ENCODE assay signal across 9 mouse cellular contexts in genomic region chr9:44364480-44364879, GRCm38 (mm10). TPM values are rescaled to one million over a fixed set of nuclear protein-coding genes. Genes with fewer than 3 reads are reported as not detected.
A peak's percentile ranks its signal among the peaks of the same experiment; 100 is the strongest.
DNase-seq lines count a peak whose midpoint lies in the region; ATAC-seq and TF ChIP-seq lines count a peak whose summit lies in the region.
"Had no signal": no experiment of that assay in that cellular context is flagged by ENCODE, and none has a peak within 500 bp of the region (broad histone marks: within the 10 kb centered on the region; RNA-seq: fewer than 3 reads in every experiment).

No protein-coding gene starts in this region.

- no peak for TF ChIP-seq POLR2A in kidney, adult 2 months (IDR thresholded peaks at IDR 0.05; ENCODE audit: low read depth, low read length)

- H3K27ac ChIP-seq in kidney, adult 2 months (ENCODE audit: insufficient read depth, low read depth, low read length), result no peak overlapping the region
- no peak overlapping the region for H3K27ac ChIP-seq in kidney, embryonic 16.5 days (ENCODE audit: low read length)
- H3K27ac ChIP-seq in liver, postnatal 0 days (ENCODE audit: low read depth), result no peak overlapping the region
- H3K27ac ChIP-seq in heart, embryonic 11.5 days (ENCODE audit: low read depth, low read length), result no peak overlapping the region
- H3K27ac ChIP-seq in hindbrain, embryonic 14.5 days, result no peak overlapping the region
- H3K27ac ChIP-seq: lung, embryonic 15.5 days had no signal

- no peak overlapping the region for H3K4me3 ChIP-seq in kidney, adult 2 months (ENCODE audit: insufficient read depth, low read depth, low read length)
- no peak overlapping the region for H3K4me3 ChIP-seq in kidney, embryonic 16.5 days (ENCODE audit: low read length)
- no peak overlapping the region for H3K4me3 ChIP-seq in liver, postnatal 0 days (ENCODE audit: low read depth, low read length)
- H3K4me3 ChIP-seq in heart, embryonic 11.5 days (ENCODE audit: low read depth, low read length), result no peak overlapping the region
- no peak overlapping the region for H3K4me3 ChIP-seq in hindbrain, embryonic 14.5 days (replicated peaks; ENCODE audit: low read length)
- H3K4me3 ChIP-seq: lung, embryonic 15.5 days had no signal

- no peak for ATAC-seq in kidney, embryonic 16.5 days (ENCODE audit: low FRiP score, low TSS enrichment)
- no peak for ATAC-seq in Patski
- ATAC-seq in liver, postnatal 0 days, result no peak
- ATAC-seq in heart, embryonic 11.5 days (replicated peaks; ENCODE audit: insufficient number of reproducible peaks, low FRiP score, low TSS enrichment), result no peak
- ATAC-seq in hindbrain, embryonic 14.5 days (ENCODE audit: low FRiP score), result no peak

- 63% methylated on average over 3 of the region's 3 CpGs for WGBS in kidney, adult 2 months
- WGBS in kidney, embryonic 16.5 days, result 61% methylated on average over 3 of the region's 3 CpGs
- WGBS in liver, postnatal 0 days (ENCODE audit: insufficient replicate concordance), result 67% methylated on average over 3 of the region's 3 CpGs
- 69% methylated on average over 3 of the region's 3 CpGs for WGBS in heart, embryonic 11.5 days (ENCODE audit: insufficient replicate concordance)
- 60% methylated on average over 3 of the region's 3 CpGs for WGBS in hindbrain, embryonic 14.5 days

- TF ChIP-seq EP300 in liver, postnatal 0 days (IDR thresholded peaks at IDR 0.05; ENCODE audit: low read depth), result no peak

- no peak overlapping the region for H3K9ac ChIP-seq in kidney, embryonic 16.5 days (replicated peaks; ENCODE audit: low read length)
- no peak overlapping the region for H3K9ac ChIP-seq in liver, postnatal 0 days (replicated peaks)
- H3K9ac ChIP-seq in heart, embryonic 11.5 days (ENCODE audit: low read depth, low read length), result no peak overlapping the region
- no peak overlapping the region for H3K9ac ChIP-seq in hindbrain, embryonic 14.5 days
- H3K9ac ChIP-seq: lung, embryonic 15.5 days had no signal

- CTCF ChIA-PET in Patski (lab: Charles Lee), result interaction anchor here (1.0 to 1.5 kb wide), 6 partner anchors 9 to 24 kb away, joined by 3 to 9 read pairs (median 3); partner anchors contain the start of gene Hyou1

- DNase-seq in kidney, adult 2 months, result peak; percentile 51
- peak; percentile 34 for DNase-seq in CD4-positive helper T cell, adult 2 months (ENCODE audit: low read depth, low spot score)
- DNase-seq in Patski (ENCODE audit: low read depth, low spot score), result no peak
- DNase-seq in liver, postnatal 0 days, result peak; percentile 40
- no peak for DNase-seq in urinary bladder, postnatal 4 days (ENCODE audit: low spot score in 2 of 2)
- no peak for DNase-seq in hindbrain, embryonic 14.5 days (ENCODE audit: low spot score)

- H3K27me3 ChIP-seq in kidney, adult 2 months (replicated peaks; ENCODE audit: control insufficient read depth, insufficient read depth, low read length), result no peaks in the 10 kb centered on the region
- no peaks in the 10 kb centered on the region for H3K27me3 ChIP-seq in kidney, embryonic 16.5 days (ENCODE audit: insufficient read depth, low read length)
- H3K27me3 ChIP-seq in Patski, result no peaks in the 10 kb centered on the region
- H3K27me3 ChIP-seq in liver, postnatal 0 days (ENCODE audit: insufficient read depth, low read length), result no peaks in the 10 kb centered on the region
- H3K27me3 ChIP-seq in heart, embryonic 11.5 days (ENCODE audit: control insufficient read depth, insufficient read depth, low read length), result no peaks in the 10 kb centered on the region
- no peaks in the 10 kb centered on the region for H3K27me3 ChIP-seq in hindbrain, embryonic 14.5 days (ENCODE audit: control insufficient read depth, insufficient read depth, low read length)
- H3K27me3 ChIP-seq: lung, embryonic 15.5 days had no signal

- H3K4me1 ChIP-seq in kidney, adult 2 months (ENCODE audit: control insufficient read depth, insufficient read depth, low read length), result peaks cover 2% of the 10 kb centered on the region; the same call in 1 of the 2 replicates
- peaks cover 6% of the 10 kb centered on the region; the same call in 1 of the 2 replicates for H3K4me1 ChIP-seq in kidney, embryonic 16.5 days (ENCODE audit: insufficient read depth, low read length)
- H3K4me1 ChIP-seq in liver, postnatal 0 days (ENCODE audit: insufficient read depth), result peaks cover 6% of the 10 kb centered on the region
- 0 out of 2 replicates have a peak, but pooled peaks cover 4% of the 10 kb centered on the region for H3K4me1 ChIP-seq in heart, embryonic 11.5 days (ENCODE audit: control insufficient read depth, insufficient read depth, low read length)
- H3K4me1 ChIP-seq in hindbrain, embryonic 14.5 days (replicated peaks; ENCODE audit: control insufficient read depth, insufficient read depth, low read length), result peaks cover 7% of the 10 kb centered on the region

- POLR2A ChIA-PET in Patski (lab: Charles Lee), result no interaction called here

- no peaks in the 10 kb centered on the region for H3K36me3 ChIP-seq in kidney, adult 2 months (ENCODE audit: control insufficient read depth, insufficient read depth, low read length)
- peaks cover 3% of the 10 kb centered on the region for H3K36me3 ChIP-seq in kidney, embryonic 16.5 days (ENCODE audit: insufficient read depth, low read length)
- no peaks in the 10 kb centered on the region; the same call in 1 of the 2 replicates for H3K36me3 ChIP-seq in liver, postnatal 0 days (replicated peaks; ENCODE audit: insufficient read depth, low read length)
- peaks cover 2% of the 10 kb centered on the region; the same call in 1 of the 2 replicates for H3K36me3 ChIP-seq in heart, embryonic 11.5 days (ENCODE audit: control insufficient read depth, insufficient read depth, low read length)
- peaks cover 2% of the 10 kb centered on the region for H3K36me3 ChIP-seq in hindbrain, embryonic 14.5 days (replicated peaks; ENCODE audit: control insufficient read depth, insufficient read depth)

- in situ Hi-C loops in Patski (cut with MboI; ENCODE audit: low pct_unique_long_range_greater_than_20kb), result no loop called here

- H3K9me3 ChIP-seq in kidney, embryonic 16.5 days (ENCODE audit: low read length), result no peaks in the 10 kb centered on the region
- H3K9me3 ChIP-seq in liver, postnatal 0 days (ENCODE audit: low read length), result no peaks in the 10 kb centered on the region
- H3K9me3 ChIP-seq in heart, embryonic 11.5 days (replicated peaks; ENCODE audit: control insufficient read depth, low read length), result no peaks in the 10 kb centered on the region
- no peaks in the 10 kb centered on the region for H3K9me3 ChIP-seq in hindbrain, embryonic 14.5 days (ENCODE audit: control insufficient read depth, low read length)
- H3K9me3 ChIP-seq: lung, embryonic 15.5 days had no signal

- TF ChIP-seq CTCF in kidney, adult 2 months (conservative IDR thresholded peaks at IDR 0.05; ENCODE audit: insufficient read depth, insufficient read length, low read depth, low read length), result peak; percentile 69
- TF ChIP-seq CTCF in Patski (IDR thresholded peaks at IDR 0.05), result peak; percentile 83
- TF ChIP-seq CTCF in liver, postnatal 0 days (IDR thresholded peaks at IDR 0.05; ENCODE audit: low read depth), result peak; percentile 66

- H3K4me2 ChIP-seq in kidney, embryonic 16.5 days (replicated peaks; ENCODE audit: low read depth, low read length), result no peak overlapping the region
- no peak overlapping the region for H3K4me2 ChIP-seq in liver, postnatal 0 days (ENCODE audit: low read depth, low read length)
- no peak overlapping the region for H3K4me2 ChIP-seq in heart, embryonic 11.5 days
- H3K4me2 ChIP-seq in hindbrain, embryonic 14.5 days (replicated peaks), result no peak overlapping the region
- H3K4me2 ChIP-seq: lung, embryonic 15.5 days had no signal

RNA-seq across cellular contexts. Expression of gene Vps11, which starts 3.0 kb away (rescaled TPM):
- polyA plus RNA-seq in kidney, adult 2 months (2012; rRNA removed), result 31.2 and 34.1 TPM in 2 replicates
- 38.5 and 40.0 TPM in 2 replicates for polyA plus RNA-seq in kidney, embryonic 16.5 days (2015; fragmentation: Nextera tagmentation; extraction: Ambion mirVana)
- 46.5 TPM for polyA plus RNA-seq in Patski (2021)
- 12.1 and 13.3 TPM in 2 replicates for polyA plus RNA-seq in liver, postnatal 0 days (2015; fragmentation: Nextera tagmentation; extraction: Ambion mirVana)
- polyA plus RNA-seq in heart, embryonic 11.5 days (2014; fragmentation: Nextera tagmentation; extraction: Ambion mirVana), result 15.1 and 19.8 TPM in 2 replicates
- 34.8 and 42.4 TPM in 2 replicates for polyA plus RNA-seq in hindbrain, embryonic 14.5 days (2014; fragmentation: Nextera tagmentation; extraction: Ambion mirVana)

RNA-seq across cellular contexts. Expression of gene Hyou1, which starts 14.8 kb away (rescaled TPM):
- 42.3 and 45.0 TPM in 2 replicates for polyA plus RNA-seq in kidney, adult 2 months (2012; rRNA removed)
- 48.0 and 51.2 TPM in 2 replicates for polyA plus RNA-seq in kidney, embryonic 16.5 days (2015; fragmentation: Nextera tagmentation; extraction: Ambion mirVana)
- polyA plus RNA-seq in Patski (2021), result 190 TPM
- 5.2 and 6.6 TPM in 2 replicates for polyA plus RNA-seq in liver, postnatal 0 days (2015; fragmentation: Nextera tagmentation; extraction: Ambion mirVana)
- 18.2 and 19.4 TPM in 2 replicates for polyA plus RNA-seq in heart, embryonic 11.5 days (2014; fragmentation: Nextera tagmentation; extraction: Ambion mirVana)
- polyA plus RNA-seq in hindbrain, embryonic 14.5 days (2014; fragmentation: Nextera tagmentation; extraction: Ambion mirVana), result 25.0 and 27.8 TPM in 2 replicates

RNA-seq across cellular contexts. Expression of gene Hmbs, which starts 20.5 kb away (rescaled TPM):
- polyA plus RNA-seq in kidney, adult 2 months (2012; rRNA removed), result 47.4 and 49.3 TPM in 2 replicates
- polyA plus RNA-seq in kidney, embryonic 16.5 days (2015; fragmentation: Nextera tagmentation; extraction: Ambion mirVana), result 133 and 137 TPM in 2 replicates
- polyA plus RNA-seq in Patski (2021), result 46.8 TPM
- 517 and 539 TPM in 2 replicates for polyA plus RNA-seq in liver, postnatal 0 days (2015; fragmentation: Nextera tagmentation; extraction: Ambion mirVana)
- 258 and 291 TPM in 2 replicates for polyA plus RNA-seq in heart, embryonic 11.5 days (2014; fragmentation: Nextera tagmentation; extraction: Ambion mirVana)
- polyA plus RNA-seq in hindbrain, embryonic 14.5 days (2014; fragmentation: Nextera tagmentation; extraction: Ambion mirVana), result 60.8 and 62.2 TPM in 2 replicates

RNA-seq across cellular contexts. Expression of gene H2afx, which starts 30.0 kb away (rescaled TPM):
- 23.6 and 31.5 TPM in 2 replicates for polyA plus RNA-seq in kidney, adult 2 months (2012; rRNA removed)
- polyA plus RNA-seq in kidney, embryonic 16.5 days (2015; fragmentation: Nextera tagmentation; extraction: Ambion mirVana), result 353 and 432 TPM in 2 replicates
- polyA plus RNA-seq in Patski (2021), result 80.2 TPM
- polyA plus RNA-seq in liver, postnatal 0 days (2015; fragmentation: Nextera tagmentation; extraction: Ambion mirVana), result 152 and 164 TPM in 2 replicates
- polyA plus RNA-seq in heart, embryonic 11.5 days (2014; fragmentation: Nextera tagmentation; extraction: Ambion mirVana), result 199 and 232 TPM in 2 replicates
- polyA plus RNA-seq in hindbrain, embryonic 14.5 days (2014; fragmentation: Nextera tagmentation; extraction: Ambion mirVana), result 102 and 107 TPM in 2 replicates

RNA-seq across cellular contexts. Expression of gene Slc37a4, which starts 32.2 kb away (rescaled TPM):
- 295 and 303 TPM in 2 replicates for polyA plus RNA-seq in kidney, adult 2 months (2012; rRNA removed)
- 67.3 and 74.4 TPM in 2 replicates for polyA plus RNA-seq in kidney, embryonic 16.5 days (2015; fragmentation: Nextera tagmentation; extraction: Ambion mirVana)
- polyA plus RNA-seq in Patski (2021), result 28.7 TPM
- polyA plus RNA-seq in liver, postnatal 0 days (2015; fragmentation: Nextera tagmentation; extraction: Ambion mirVana), result 178 and 188 TPM in 2 replicates
- polyA plus RNA-seq in heart, embryonic 11.5 days (2014; fragmentation: Nextera tagmentation; extraction: Ambion mirVana), result 31.1 and 31.5 TPM in 2 replicates
- 65.2 and 65.8 TPM in 2 replicates for polyA plus RNA-seq in hindbrain, embryonic 14.5 days (2014; fragmentation: Nextera tagmentation; extraction: Ambion mirVana)

Comparison
In these comparisons a context has a peak if more than half of its experiments do, and no peak if none do; other contexts are left out.
1. DNase-seq: peak in kidney, adult 2 months (single experiment), CD4-positive helper T cell, adult 2 months (single experiment) and liver, postnatal 0 days (single experiment); none in Patski (single experiment), urinary bladder, postnatal 4 days (0 of 2) and hindbrain, embryonic 14.5 days (single experiment).
2. Peak in every context shown above with its lines, with median percentiles within 50 percentile points of each other: CTCF ChIP-seq.